Mouse (Mus musculus) mouse trophoblast stem cell (cell line): ENCODE measurements around the gene Gm28048.

Experiments used
- in situ Hi-C, 2 experiments: fragments of 300-500 bp; cut with MseI, MboI; formaldehyde crosslinking; loops; 2 replicates in 1 of 2; 3 replicates in 1 of 2; pipeline ENCODE4 v1.15.1; 2025

The Gm28048 gene

DNA sequence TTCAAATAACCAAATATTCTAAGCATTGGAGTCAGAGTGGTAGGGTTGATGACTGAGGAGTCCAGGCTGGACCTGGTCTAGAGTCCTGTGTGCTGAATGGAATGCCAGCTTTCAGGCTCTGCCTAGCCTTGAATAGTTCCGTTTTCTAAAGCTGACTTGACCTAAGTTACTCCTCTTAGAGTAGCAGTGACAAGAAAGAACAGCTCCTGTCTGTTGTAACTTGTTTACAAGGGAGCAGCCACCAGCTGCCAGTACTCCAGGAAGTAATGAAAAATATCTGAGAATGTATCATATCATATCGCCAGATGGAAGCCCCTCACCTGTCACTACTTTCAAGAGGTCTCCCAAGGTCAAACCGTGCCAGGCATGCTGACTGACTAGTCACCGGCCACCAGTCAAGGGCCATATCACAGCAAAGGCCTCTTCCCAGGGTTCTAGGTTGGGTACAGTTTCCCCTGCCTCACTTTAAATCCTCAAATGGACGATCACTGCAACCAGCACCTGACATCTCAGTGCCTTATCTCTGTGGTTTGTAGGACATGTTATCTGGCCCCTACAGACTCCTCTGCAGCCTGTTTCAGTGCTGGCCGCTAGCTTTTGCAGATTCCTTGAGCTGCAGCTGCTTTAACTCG lies 172.3 kb downstream of the Gm28048 start:
- in situ Hi-C loops, result no loop called here

DNA sequence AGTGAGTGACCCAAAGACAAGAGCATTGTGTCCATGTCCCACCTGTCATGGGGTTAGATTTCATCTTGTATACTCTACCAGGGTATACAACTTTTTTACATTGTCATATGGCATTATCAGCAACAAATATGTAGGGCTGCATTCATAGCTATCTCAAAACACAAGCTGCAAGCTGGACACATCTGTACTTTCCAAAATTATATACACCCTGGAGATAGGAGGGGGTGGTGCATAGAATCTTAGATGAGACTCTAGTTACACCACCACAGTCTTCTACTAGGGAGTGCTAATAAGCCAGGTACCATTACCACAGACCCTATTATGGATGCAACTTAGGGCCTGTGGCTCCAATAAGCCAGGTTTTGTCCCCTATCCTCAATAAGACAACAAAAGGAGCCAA lies 173.8 kb downstream of the Gm28048 start:
- in situ Hi-C loops, result no loop called here

DNA sequence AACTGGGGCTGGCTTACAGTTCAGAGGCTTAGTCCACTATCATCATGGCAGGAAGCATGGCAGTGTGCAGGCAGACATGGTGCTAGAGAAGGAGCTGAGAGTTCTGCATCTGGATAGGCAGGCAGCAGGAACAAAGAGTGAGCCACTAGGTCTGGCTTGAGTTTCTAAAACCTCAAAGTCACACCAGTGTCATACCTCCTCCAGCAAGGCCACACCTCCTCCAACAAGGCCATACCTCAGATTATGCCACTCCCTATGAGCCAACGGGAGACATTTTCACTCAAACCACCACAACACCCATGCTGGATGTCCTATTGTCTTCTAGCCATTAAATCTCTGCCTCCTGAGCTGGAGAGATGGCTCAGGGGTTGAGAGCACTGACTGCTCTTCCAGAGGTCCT lies 176.7 kb downstream of the Gm28048 start:
- in situ Hi-C loops, result no loop called here

DNA sequence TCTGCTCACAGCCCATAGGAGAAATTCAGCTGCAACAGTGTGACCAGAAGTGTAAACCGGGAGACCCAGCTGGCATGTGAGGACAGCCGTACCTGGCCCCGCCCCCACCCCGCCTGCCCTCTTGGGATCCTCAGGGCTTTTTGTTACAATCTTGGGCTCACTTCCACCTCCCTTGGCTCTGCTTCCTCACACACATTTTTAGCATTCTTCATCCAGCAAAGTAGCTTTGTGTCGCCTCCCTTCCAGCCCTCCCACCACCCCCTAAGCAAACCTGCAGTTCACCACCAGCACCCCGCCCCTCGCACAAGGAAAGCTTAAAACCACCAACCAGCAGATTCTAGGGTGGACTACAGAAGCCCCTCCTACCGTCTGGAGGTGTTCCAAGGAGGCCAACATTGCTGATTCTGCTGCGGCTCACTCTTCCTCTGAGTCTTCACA lies 181.9 kb downstream of the Gm28048 start:
- in situ Hi-C loops, result loop anchor here in 1 of 2 experiments (25.0 kb wide), 1 partner anchor 162 kb away; the partner anchor contains the start of gene Zrsr1

DNA sequence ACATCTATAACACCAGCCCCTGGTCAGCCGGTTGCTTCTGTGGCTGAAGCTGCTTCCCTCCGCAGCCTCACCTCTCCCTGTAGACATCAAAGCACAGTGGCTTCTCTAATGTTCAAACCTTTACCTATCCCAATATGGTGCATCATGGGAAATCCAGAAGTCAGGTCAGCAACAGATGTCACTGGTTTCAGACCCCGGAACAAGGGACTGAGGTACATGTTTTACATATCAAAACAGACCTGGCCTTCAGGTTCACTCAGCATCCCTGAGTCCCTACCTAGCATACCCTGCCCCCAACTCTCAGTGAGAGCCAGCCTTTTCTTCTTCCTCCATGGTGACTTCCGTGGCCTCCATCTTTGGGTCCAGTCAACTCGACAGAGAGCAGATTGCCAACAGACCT lies 183.0 kb downstream of the Gm28048 start:
- in situ Hi-C loops, result loop anchor here in 1 of 2 experiments (25.0 kb wide), 1 partner anchor 163 kb away; the partner anchor contains the start of gene Zrsr1

DNA sequence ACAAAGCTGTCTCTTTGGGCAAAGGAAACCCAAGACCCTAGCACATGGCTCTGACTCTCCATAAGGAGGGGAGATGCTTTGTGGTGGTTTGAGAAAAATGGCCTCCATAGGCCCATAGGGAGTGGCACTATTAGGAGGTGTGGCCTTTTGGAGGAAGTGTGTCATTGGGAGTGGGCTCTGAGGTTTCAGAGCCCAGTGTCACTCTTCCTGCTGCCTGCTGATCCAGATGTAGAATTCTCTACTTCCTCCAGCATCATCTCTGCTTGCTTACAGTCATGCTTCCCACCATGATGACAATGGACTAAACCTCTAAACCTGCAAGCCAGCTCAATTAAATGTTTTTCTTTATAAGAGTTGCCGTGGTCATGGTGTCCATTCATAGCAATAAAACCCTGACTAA lies 187.2 kb downstream of the Gm28048 start:
- in situ Hi-C loops, result loop anchor here in 1 of 2 experiments (25.0 kb wide), 1 partner anchor 168 kb away; the partner anchor contains the start of gene Zrsr1

DNA sequence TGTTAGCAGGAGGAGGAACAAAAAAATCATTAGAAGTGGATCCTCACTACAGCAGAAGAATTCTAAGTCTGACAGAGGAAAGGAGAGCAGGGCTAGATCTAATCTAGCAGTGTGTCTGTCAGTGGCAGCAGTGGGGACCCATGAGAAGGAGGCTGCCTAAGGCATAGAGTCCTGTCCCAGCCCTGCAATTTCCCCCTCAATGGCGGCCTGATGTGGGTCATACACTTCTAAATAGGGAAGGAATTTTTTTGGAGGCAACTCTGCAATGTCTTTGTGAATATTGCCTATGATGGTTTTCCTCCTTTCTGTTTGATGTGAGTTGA lies 188.0 kb downstream of the Gm28048 start:
- in situ Hi-C loops, result loop anchor here in 1 of 2 experiments (25.0 kb wide), 1 partner anchor 168 kb away; the partner anchor contains the start of gene Zrsr1

DNA sequence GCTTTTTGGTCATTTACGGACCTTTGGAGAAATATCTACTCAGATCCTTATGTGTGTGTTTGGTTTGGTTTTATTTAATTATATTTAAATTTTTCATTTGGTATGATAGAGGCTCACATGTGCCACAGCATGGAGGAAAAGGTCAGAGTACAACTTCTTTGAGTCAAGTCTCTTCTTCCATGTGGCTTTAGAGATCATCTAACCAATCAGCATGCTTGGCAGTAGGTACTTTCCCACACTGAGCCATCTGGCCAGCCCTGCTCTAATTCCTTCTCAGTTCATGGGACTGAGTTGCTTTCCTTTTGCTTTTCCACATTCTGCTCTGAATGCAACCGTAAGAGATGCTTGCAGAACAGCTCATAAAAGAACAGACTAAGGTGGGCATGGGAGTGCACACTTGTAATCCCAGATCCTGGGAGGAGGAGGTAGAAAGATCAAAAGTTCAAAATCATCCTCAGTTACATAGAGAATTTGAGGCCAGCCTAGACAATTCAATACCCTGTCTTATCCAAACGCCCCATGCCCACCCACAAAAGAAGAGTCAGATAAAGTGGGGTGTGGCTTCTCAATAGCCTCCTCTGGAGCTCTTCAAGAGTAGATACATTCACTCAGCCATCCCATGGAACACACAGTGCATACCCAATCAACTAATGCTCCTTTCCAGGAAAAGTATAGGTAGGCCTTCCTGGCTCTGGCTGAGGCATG lies 188.6 kb downstream of the Gm28048 start:
- in situ Hi-C loops, result loop anchor here in 1 of 2 experiments (25.0 kb wide), 1 partner anchor 169 kb away; the partner anchor contains the start of gene Zrsr1

DNA sequence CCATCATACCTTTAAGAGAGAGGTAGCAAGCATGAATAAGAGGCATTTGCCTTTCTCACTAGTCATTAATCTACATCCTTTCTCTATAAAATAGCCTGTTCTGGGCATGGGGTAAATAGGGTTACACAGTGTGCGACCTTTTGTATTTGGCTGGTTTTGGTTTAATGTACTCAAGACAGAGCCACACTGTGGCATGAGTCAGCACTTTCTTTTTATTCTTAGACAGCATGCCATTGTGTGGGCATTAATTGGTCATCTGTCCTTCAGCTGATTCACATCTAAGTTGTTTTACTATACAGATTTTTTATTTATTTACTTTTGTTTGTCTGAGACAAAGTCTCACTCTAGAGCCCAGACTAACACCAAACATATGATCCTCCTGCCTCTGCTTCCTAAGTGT lies 189.7 kb downstream of the Gm28048 start:
- in situ Hi-C loops, result loop anchor here in 1 of 2 experiments (25.0 kb wide), 1 partner anchor 170 kb away; the partner anchor contains the start of gene Zrsr1

DNA sequence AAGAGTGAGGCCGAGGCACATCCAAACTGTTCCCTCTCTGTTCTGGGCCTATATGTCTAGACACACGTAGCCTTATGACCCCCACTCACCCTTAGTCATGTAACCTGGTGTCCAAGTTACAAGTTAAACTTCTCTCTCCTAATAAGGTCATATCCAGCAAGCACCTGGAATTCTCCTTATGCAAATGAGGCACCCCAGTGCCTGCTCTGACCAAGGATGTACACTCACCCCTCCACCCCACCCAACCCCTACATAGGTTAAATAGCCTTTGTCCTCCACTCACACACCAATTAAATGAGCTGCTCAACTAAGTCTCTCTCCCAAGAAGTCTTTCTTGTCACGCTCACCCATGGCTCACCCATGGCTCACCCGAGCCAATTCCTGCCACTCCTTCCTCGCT lies 190.2 kb downstream of the Gm28048 start:
- in situ Hi-C loops, result loop anchor here in 1 of 2 experiments (25.0 kb wide), 1 partner anchor 171 kb away; the partner anchor contains the start of gene Zrsr1

DNA sequence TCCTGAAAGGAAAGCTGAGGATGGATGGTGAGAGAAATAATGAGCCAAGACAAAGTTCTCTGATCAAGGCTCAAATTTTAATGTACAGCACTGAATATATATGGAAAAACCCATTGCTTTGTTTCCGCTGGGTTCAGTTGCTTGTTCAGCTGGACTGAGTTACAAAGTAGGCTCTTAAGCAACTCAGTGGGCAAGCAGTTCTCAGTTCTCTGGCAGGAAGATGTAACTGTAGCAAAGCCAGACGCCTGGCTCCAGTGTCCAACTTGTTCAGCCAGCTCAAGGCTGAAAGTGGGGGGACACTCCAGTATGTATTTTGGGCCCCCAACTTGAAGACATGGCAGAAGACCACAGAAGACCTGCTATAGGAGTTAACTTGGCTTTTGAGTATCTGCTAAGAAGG lies 194.1 kb downstream of the Gm28048 start:
- in situ Hi-C loops, result loop anchor here in 1 of 2 experiments (25.0 kb wide), 1 partner anchor 174 kb away; the partner anchor contains the start of gene Zrsr1
